Mouse (Mus musculus): ENCODE measurements at regions not wholly inside any gene's neighbourhood (a gene's known extent, or its start where the extent isn't known, plus 50 kb on each side); places are given as distances from the start of the nearest gene placed in this dataset.

DNA sequence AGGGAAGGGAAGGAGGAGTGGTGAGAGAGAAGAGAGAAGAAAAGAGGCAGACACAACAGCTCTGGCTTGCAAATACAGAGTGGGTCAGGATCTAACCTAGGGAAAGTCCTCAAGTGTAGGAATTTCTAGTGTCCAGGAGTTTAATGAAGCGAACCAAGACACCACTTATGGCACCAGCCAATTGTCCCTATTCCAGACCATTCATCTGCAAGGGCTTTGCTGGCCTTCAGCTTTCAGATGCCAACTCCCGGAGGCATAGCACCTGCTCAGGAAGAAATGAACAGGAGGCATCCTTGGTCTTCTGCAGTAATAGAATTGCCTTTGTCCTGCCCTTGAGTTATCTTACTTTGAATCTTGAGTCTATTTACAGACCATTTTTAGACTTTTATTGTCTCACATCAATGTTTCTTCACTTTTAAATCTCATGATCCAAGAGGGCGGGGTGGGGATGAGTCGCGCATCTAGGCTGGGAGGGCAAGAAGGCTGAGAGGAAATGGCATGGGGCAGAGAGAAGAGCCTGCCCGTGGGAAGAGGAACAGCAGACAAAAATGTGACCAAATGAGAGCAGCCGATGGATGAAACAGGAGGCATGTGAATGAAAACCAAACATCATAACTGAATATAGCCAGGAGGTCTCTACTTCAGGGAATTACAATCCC is 190.1 kb upstream of the Hmga2 start:
- no peak for DNase-seq (ENCODE audit: low spot score)

DNA sequence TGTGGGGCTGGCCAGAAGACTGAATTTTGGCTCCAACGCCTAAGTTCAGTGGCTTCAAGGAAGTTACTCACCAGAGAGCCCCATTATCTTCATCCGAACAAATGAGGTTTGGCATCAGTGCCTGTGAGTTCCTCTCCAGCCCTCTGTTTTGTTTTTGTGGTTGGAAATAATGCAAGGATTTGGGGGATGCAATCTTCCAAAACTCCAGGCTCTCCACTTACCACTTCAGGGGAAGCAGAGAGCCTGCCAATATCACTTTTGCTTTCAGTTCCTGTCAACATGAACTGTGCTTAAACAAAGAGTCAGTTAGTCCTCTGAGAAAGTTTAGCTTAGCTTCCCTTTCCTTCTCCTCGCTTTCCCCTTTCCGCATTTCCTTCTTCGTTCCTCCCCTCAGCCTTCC is 189.4 kb upstream of the Hmga2 start:
- peak; percentile 5 for DNase-seq (ENCODE audit: low spot score)

DNA sequence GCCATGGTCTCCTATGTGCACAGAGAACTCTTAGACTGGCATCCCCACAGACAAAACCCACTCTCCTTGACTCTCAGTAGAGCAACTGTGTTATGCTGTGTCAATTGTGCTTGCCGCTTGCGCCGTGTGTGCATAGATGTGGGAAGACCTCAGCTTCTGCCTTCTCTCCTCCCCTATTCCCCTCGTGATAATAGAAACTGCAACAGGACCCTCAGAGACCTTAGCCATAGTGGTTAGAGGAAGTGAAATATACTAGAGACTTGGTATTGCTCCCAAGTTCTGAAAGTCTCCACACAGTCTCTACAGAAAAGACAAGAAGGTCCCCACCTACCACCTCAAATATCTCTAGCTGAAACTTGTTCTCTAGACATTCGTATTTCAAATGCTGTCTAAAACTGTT is 188.2 kb upstream of the Hmga2 start:
- no peak for DNase-seq (ENCODE audit: low spot score)

DNA sequence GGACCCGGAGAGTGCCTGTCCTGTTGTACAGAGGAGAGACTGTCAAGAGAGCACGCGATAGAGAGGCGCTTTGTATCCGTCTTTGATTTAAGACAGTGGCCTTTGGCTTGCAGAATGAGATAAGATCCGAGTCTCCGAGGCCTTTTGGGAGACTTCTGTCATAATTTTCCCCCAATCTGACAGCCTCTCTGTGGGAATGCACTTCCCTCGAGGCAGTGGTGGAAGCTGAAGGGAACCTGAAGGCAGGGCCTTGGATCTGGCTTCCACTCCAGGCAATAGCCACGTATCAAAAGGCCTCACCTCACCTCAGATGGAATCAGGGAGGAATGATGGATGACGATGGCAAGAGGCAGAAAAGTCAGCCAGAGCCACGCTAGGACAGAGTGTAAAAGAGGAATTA is 187.1 kb upstream of the Hmga2 start:
- no peak for DNase-seq (ENCODE audit: low spot score)

DNA sequence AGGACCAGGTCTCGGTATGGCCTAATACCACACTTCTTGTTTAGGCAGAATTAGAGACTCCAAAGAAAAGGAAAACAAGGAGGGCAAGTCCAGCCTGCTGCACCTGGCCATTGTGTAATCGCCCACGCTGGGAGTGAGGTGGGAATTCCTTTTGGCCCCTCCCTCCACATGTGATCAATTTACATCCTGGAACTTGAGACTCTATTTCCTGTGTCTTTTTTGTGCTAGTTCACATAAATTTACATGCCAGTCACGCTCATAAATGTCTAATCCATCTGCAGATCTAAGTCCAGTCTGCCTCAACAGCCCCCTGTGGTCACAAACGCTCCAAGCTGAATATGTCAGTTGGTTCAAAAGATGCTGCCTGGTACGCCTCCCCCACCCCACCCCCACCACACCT is 184.2 kb upstream of the Hmga2 start:
- DNase-seq (ENCODE audit: low spot score), result no peak

DNA sequence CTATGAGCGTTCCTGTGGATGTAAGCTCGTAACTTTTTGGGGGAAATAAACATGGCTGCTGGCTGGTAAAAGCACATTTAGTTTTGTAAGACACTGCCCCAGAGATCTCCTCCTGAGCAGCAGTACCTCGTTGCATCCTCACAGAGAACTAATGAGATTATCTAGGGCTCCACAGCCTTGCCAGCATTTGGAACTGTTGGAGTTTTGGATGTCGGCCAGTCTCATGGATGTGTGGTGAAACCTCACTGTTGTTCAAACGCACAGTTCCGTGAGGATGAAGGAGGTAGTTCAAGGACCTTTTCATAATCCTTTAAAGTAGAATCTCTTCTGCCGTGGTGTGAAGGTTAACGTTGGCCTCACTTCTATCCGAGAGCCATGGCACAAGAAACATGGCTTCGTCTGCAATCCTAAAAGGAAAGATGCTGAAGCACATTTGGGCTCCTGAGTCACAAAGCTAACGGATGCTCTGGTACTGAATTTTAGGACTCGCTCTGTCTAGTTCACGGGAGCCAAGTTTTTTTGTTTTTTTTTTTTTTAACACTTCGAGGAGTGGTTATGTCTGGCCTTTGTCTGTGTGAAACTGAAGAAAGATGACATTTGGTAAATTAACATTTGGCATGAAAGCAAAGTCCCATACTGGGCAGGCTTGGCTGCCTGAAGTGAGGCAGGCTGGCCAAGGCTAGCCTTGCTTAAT is 179.1 kb upstream of the Hmga2 start:
- DNase-seq (ENCODE audit: low spot score), result no peak

DNA sequence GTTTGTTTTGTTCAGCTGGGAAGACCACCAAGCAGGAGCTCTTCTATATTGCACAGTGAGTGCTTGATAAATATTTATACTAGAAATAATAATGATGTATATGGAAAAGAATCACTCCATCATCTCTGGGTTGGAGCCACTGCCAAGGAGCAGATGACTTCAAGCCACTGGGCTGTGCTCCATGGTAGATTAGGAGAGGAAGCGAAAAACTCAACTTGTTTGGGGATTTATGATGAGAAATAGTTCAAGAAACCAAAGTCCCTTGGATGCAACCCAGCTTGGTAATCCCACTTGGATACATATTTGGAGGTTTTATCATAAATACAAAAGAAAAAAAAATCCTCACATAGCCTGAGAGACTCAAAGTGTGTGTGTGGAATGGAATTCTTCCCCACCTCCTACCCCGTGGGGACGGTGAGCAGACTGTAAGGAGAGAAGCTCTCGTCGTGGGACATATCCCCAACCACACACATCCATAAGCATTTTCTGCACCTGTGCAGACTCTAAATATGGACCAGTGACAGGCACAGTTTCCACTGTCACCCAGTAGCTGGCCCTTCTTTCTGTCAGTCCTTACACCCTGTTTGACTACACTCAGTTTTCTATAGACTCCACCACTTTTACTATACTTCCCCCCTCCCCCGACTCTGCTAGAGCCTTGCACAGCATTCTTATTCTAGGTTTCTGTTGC is 176.4 kb upstream of the Hmga2 start:
- no peak for DNase-seq (ENCODE audit: low spot score)

DNA sequence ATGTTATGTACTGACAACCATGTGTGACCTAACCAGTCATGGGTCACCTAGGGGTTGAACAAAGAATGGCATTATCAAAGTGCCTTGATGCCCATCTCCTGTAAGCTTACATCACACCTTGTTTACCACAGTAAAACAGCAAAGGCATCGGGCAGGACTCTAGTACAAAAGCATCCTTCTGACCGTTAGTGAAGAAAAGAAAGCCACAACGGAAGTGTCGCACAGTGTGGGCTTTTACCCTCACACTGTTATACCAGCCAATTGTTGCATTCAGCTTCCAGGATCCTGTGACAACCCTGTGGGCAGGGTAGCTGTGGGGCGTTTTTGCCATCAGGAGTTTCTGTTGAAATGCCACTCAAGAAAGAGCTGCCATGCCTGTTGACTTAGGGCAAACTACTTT is 175.6 kb upstream of the Hmga2 start:
- DNase-seq (ENCODE audit: low spot score), result no peak

DNA sequence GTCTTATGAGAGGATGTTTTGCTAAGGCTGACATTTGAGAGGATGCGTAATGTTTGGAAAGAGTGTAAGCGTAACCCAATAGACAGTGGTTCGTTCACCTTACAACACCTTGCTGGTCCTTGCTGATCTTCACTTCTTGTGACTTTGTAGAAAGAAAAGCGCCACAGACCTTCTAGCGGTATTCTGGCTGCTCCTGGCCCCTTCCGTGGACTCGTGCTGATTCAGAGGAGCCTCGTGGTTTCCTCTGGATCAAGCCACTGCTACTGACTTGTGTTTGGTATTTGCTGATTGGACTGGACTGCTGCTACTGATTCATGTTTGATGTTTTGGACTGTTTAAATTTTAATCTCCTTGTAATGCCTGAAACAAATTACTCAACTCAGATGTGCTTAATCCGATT is 174.1 kb upstream of the Hmga2 start:
- DNase-seq (ENCODE audit: low spot score), result no peak

DNA sequence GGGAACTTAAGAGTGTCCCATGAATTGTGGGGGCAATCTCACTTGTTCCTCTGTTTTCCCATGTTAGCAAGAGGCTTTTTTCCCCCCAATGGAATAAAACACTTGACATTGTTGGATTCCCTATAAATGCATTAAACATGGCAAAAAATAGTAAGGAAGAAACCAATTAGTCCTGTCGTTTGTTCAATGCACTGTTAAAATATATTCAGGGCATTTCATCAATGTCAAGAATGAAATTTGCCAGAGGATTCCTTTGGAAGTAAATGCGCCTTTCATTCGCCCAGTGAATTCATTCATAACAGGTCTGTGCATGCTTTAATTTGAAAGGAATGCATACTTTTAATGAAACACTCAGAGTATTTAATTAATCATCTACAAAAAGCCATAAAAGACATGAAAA is 172.5 kb upstream of the Hmga2 start:
- no peak for DNase-seq (ENCODE audit: low spot score)

DNA sequence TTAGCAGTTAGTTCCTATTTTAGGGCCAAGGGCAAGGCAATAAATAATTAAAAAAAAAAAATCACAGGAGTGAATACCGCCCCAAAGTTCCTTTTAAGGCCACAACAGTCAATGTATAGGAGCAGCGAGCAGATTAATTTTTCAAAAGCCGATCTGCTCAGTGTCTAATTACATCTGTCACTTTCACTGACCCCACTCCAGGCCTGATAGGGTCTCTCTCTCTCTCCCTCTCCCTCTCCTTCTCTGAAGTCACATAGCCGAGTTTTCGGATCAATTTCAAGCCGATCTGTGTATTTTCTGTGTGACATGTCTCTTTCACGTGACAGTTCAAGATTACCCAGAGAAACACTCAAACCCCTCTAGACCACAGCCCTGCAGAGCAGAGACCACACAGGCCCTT is 171.8 kb upstream of the Hmga2 start:
- no peak for DNase-seq (ENCODE audit: low spot score)

DNA sequence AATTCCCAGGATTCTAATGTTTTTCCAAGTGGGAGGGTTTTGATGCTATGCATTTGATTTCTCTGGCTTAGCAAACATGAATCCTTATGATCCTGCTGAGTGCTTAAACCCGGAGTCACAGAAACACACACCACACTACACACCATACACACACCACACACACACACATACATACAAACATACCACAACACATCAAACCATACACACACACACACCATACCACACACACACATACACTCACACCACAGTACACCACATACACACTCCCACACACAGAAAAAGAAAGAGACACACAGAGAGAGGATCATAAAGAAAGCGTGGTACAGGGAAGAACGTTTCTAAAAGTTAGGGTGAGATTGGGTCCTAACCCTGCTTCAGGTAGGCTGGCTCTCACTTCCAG is 171.1 kb upstream of the Hmga2 start:
- no peak for DNase-seq (ENCODE audit: low spot score)

DNA sequence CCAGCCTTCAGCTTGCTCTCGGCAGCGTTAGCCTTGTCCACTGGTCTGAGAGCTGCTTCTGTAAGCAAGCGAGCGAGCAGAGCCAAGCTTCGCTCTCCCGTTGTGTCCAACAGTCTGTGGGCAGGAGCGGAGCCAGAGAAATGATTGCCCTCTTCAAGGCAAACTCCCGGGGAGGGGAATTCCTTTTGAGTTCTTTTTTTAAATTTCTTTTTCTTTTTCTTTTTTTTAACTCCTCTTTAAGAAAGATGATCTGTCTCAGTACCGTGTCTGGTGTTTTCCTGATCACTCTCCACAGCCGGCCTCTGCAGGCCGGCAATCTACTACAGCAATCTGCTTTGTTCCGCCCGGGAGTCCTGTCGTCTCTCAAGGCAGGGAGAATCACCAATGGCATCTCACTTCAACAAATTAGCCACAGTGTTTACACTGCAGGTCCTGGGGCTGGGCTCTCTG is 170.6 kb upstream of the Hmga2 start:
- DNase-seq (ENCODE audit: low spot score), result peak; percentile 21

DNA sequence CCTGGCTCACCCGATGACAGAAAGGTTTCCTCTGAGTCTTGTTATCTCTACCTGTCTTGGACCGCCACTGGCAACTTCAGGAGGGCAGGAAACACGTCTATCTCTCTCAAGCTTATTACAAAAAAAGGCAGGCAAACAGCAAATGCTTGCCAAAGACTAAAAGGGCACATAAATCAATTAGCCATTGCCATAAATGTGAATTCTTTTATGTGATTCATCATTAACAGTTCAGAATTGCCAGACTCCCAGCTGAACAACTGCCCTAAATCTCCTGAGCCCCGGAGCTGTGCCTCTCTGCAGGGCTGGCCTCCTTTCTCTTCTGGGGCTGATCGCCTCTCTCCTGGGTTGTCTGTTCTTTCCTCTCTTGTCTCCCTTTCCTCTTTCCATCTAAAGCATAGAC is 164.6 kb upstream of the Hmga2 start:
- DNase-seq (ENCODE audit: low spot score), result no peak

DNA sequence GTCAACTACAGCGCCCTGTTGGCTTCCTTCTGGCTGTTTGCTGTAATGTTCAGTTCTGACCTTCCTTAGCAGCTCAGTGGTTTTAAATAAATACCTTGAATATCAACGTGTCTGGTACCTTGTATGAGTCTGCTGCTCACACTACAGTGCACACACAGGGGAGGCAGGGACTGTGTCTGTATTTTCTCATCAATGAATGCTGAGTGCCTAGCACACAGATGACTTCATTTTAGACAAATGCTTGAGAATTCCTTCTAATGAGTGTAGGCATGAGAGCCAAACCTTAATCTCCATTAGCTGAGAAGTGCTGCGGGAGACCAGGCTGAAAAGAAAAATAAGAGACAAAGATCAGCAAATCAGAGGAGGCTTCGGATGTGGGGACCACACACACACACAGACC is 162.0 kb upstream of the Hmga2 start:
- DNase-seq (ENCODE audit: low spot score), result no peak

DNA sequence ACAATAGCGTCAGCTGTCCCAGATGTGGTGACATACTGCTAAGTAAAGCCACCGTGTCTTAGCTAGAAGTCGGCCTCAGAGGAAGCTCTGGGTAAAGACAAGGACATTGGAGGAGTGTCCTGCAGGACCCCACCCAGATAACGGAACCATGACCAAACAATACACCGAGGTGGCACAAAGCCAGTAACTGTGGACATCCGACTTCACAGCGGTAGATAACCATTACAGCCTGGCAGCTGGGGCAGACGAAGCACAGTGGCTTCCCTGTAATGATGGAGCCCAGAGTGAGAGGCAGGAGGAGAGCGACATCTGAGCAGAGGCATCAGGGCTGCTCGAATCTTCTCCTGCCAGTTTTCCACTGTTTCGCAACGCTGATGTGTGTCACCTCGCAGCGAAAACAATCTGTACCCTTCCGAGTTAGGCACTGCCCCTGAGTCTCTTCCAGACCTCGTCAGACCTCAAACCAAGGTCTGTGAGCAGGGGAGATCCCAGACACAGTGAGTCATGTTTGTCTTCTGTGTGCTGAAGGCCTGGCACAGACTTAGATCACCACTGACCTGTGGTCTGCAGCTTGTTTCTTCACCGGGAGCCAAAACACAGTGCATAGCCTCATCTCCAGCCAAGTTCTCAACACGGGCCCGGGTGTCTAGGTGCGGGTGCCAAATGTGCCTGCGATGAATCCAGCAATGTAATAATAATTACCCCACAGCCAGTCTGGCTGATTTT is 159.7 kb upstream of the Hmga2 start:
- peak; percentile 80 for DNase-seq (ENCODE audit: low spot score)

DNA sequence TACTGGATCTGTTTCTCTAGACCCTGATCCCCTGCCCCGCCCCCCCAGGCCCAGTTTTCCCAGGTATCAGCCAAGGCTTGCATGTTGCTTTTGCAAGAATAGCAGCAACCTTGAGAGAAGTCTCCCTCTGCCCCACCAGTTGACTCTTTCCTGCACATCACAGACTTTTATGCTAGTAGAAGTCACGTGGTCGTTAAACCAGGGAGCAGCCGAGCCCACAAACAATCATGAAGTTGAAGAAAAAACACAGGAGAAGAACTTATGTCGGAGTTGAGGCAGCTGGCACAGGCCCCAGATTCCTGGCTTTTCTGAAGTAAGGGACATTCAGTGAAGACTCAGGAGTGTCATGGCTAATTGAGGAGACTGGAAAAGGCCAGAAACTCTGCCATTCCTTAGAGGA is 158.9 kb upstream of the Hmga2 start:
- DNase-seq (ENCODE audit: low spot score), result no peak

DNA sequence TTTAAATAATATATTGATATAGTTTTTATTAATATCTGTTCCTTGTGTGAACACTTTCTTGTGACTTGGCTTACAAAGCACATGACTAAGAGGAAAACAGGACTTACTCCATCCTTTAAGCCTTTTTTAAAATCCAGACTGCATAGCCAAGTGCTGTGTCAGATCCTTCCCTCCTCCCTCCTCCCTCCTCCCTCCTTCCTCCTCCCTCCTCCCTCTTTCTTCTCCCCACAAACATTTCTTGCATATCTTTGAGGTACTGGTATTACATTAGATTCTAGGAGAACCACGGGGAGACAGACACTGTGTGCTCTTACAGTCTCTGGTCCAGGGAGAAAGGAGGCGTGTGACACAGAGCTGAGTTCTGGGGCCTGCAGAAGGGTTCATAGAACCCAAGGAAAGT is 155.8 kb upstream of the Hmga2 start:
- DNase-seq (ENCODE audit: low spot score), result no peak

DNA sequence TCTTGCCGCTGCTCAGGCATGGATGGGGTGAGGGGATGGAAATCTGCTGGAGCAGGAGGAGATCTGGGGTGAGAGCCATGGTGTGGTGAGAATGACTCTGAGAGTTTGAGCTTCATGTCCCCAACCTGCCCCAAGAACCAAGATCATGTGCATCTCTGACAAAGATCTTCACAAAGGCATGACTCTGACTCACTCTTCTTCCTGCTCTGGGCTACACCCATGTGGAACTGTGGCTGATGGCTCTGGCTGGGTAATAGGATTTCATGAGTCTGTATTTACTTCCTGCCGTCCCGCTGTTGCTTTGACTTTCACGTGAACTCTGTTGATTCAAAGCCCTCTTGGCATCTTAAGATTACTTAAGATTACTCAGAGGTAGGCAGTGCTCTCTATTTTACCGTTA is 151.8 kb upstream of the Hmga2 start:
- DNase-seq (ENCODE audit: low spot score), result no peak

DNA sequence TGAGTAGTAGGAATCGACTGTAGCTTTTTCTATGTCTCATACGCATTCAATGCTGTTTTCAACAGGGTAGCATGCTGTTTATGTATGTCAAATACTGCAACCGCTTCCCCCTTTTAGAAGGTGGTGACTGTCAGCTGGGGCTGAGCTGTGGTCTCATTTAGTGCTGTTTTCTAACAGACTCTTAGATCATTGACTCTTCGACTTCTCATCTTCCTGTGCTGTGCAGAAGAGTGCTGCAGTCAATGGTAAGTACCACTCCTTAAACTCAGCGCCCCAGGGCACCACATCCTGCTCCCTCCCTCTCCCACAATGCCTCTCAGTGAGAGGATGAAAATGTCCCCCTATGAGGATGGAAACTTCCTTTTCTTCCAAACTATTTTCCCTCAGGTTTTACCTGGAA is 149.2 kb upstream of the Hmga2 start:
- DNase-seq (ENCODE audit: low spot score), result no peak

DNA sequence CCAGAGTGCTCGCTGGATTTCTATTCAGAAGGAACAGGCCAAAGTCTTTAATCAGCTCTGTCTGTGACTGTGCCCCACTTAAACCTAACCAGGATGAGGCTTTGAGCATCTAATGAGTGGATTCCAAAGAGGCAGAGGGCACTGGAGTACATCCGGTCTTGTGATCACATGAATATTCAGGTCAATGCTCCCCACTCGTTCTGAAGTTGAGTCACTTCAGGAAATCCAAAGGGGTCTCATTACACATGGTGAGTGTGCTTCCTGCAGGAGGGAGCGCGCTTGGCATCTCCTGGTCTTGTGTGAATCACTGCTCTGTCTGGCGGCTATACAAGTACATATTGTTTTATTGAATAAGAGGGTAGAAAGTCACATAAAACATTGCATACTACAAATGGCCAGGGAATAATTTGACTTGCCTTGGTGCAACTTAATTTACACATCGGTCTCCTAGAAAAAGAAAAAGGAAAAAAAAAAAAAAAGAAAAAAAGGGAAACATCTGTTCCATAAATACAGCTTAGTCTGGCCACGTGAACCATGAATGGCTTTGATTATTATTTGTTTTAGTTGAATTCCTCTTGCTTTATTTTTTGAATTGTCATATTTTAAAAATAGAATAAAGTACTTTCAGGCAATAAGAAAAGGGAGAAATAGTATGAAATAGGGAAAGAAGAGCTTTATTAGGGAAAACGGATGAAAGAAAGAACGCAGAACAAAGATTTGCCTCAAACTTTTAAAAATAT is 148.1 kb upstream of the Hmga2 start:
- DNase-seq (ENCODE audit: low spot score), result no peak

DNA sequence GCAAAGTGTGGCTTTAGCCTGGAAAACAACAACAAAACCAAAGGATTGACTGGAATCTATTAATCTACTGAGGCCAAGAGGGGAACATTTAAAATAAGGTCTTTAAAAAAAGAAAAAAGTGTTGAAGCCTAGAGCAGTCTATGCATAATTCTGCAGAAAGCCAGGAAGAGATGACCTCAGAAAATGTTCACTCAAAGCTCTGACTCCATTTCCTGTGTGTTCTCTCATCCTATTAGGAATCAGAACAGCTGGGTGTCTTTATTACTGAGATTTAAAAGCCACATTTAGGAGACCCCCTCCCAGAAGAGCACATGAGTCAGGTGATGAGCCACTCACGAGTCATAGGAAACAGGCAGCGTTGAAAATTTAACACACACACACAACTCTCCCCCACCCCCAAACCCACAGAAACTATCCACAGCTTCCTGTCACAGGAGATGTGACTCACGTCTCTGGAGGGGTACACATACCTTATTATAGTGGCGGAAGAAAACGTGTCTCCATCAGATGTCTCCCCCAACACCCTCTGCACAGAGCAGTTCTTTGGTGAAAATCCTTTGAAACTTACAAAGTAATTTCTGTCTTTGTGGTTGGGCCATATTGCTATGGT is 140.2 kb upstream of the Hmga2 start:
- no peak for DNase-seq (ENCODE audit: low spot score)
